ENCODE assay signal across 22 mouse cellular contexts in genomic region chr6:140543005-140543794, GRCm38 (mm10).
DNase-seq lines count a peak whose midpoint lies in the region; ATAC-seq and TF ChIP-seq lines count a peak whose summit lies in the region.
"Had no signal": no experiment of that assay in that cellular context is flagged by ENCODE, and none has a peak within 500 bp of the region (broad histone marks: within the 10 kb centered on the region; RNA-seq: fewer than 3 reads in every experiment).

No protein-coding gene starts in this region.

- DNase-seq in heart, adult 2 months = no peak
- peak; percentile 18 for DNase-seq in 3T3-L1 (ENCODE audit: low read depth, low spot score)
- DNase-seq in limb, embryonic 10.5 days (ENCODE audit: low spot score) = no peak
- DNase-seq in left cerebral cortex, adult 2 months (ENCODE audit: extremely low spot score in 1 of 2, low spot score in 2 of 2) = no peak
- DNase-seq: adrenal gland, postnatal 10 days; cerebellum, adult 18-20 months; cerebellum, postnatal 14 days; gastrocnemius, postnatal 10 days; kidney, adult 9 months; retina, postnatal 1 day; right cerebral cortex, postnatal 25 days; spleen, adult 18-20 months had no signal

- intact Hi-C loops in heart, adult 2 months (cut with DNase I) = no loop called here
- intact Hi-C loops in left cerebral cortex, adult 2 months (cut with DNase I) = no loop called here

- no peak for TF ChIP-seq CTCF in heart, adult 2 months (IDR thresholded peaks at IDR 0.05)
- TF ChIP-seq CTCF in C2C12 (IDR thresholded peaks at IDR 0.05; ENCODE audit: control insufficient read depth, insufficient read depth, insufficient read length) = no peak
- no peak for TF ChIP-seq CTCF in left cerebral cortex, adult 2 months (IDR thresholded peaks at IDR 0.05)

- H3K79me2 ChIP-seq in heart, adult 2 months (replicated peaks; ENCODE audit: control insufficient read depth, insufficient read depth, low read length) = peaks cover 2% of the 10 kb centered on the region
- H3K79me2 ChIP-seq in C2C12 (ENCODE audit: control insufficient read depth, insufficient read depth) = no peaks in the 10 kb centered on the region

- no peaks in the 10 kb centered on the region for H3K9me3 ChIP-seq in heart, embryonic 13.5 days
- no peaks in the 10 kb centered on the region for H3K9me3 ChIP-seq in limb, embryonic 10.5 days (replicated peaks)
- H3K9me3 ChIP-seq: forebrain, embryonic 10.5 days; heart, embryonic 15.5 days; midbrain, embryonic 13.5 days; neural tube, embryonic 13.5 days had no signal

- no peak overlapping the region for H3K4me2 ChIP-seq in heart, embryonic 13.5 days
- H3K4me2 ChIP-seq: heart, embryonic 15.5 days; midbrain, embryonic 13.5 days; neural tube, embryonic 13.5 days had no signal

- H3K4me1 ChIP-seq in heart, embryonic 13.5 days = peaks cover 37% of the 10 kb centered on the region
- peaks cover 8% of the 10 kb centered on the region for H3K4me1 ChIP-seq in heart, adult 2 months (ENCODE audit: control insufficient read depth, insufficient read depth, low read length)
- H3K4me1 ChIP-seq in limb, embryonic 10.5 days = peaks cover 9% of the 10 kb centered on the region

- H3K79me3 ChIP-seq in C2C12 (ENCODE audit: low read depth) = peaks cover 1% of the 10 kb centered on the region

- no peaks in the 10 kb centered on the region for H3K27me3 ChIP-seq in heart, embryonic 13.5 days (replicated peaks)
- H3K27me3 ChIP-seq in heart, adult 2 months (ENCODE audit: control insufficient read depth, insufficient read depth, low read length) = no peaks in the 10 kb centered on the region
- H3K27me3 ChIP-seq in C2C12 (ENCODE audit: control insufficient read depth, insufficient read depth, insufficient read length) = no peaks in the 10 kb centered on the region
- no peaks in the 10 kb centered on the region for H3K27me3 ChIP-seq in limb, embryonic 10.5 days (ENCODE audit: low read depth, poor library complexity, severe bottlenecking)
- H3K27me3 ChIP-seq: heart, embryonic 15.5 days; midbrain, embryonic 13.5 days; neural tube, embryonic 13.5 days had no signal

- no peak for TF ChIP-seq EP300 in heart, adult 2 months (IDR thresholded peaks at IDR 0.05; ENCODE audit: insufficient read depth, low read depth, low read length)

- H3K4me3 ChIP-seq in heart, embryonic 13.5 days = no peak overlapping the region
- no peak overlapping the region for H3K4me3 ChIP-seq in heart, adult 2 months
- no peak overlapping the region for H3K4me3 ChIP-seq in C2C12 (ENCODE audit: insufficient read depth, poor library complexity, severe bottlenecking)
- no peak overlapping the region for H3K4me3 ChIP-seq in limb, embryonic 10.5 days
- no peak overlapping the region for H3K4me3 ChIP-seq in left cerebral cortex, adult 2 months
- H3K4me3 ChIP-seq: forebrain, embryonic 10.5 days; heart, embryonic 15.5 days; midbrain, embryonic 13.5 days; neural tube, embryonic 13.5 days had no signal

- ATAC-seq in heart, embryonic 13.5 days (ENCODE audit: extremely low read depth, insufficient number of reproducible peaks, low FRiP score, low TSS enrichment) = no peak
- ATAC-seq in megakaryocyte, adult 5-6 weeks (ENCODE audit: poor library complexity, severe bottlenecking) = peak; percentile 20; the same call in 1 of the 2 replicates
- ATAC-seq: forebrain, embryonic 16.5 days; hindbrain, postnatal 0 days; intestine, embryonic 16.5 days; midbrain, embryonic 13.5 days had no signal

- H3K27ac ChIP-seq in heart, embryonic 13.5 days (replicated peaks) = 0 out of 2 replicates have a peak overlapping the region, but pooled peaks have one; percentile 25
- no peak overlapping the region for H3K27ac ChIP-seq in heart, adult 2 months
- H3K27ac ChIP-seq in limb, embryonic 10.5 days = no peak overlapping the region
- H3K27ac ChIP-seq in left cerebral cortex, adult 2 months = no peak overlapping the region
- H3K27ac ChIP-seq: forebrain, embryonic 10.5 days; heart, embryonic 15.5 days; hindbrain, postnatal 0 days; midbrain, embryonic 13.5 days; neural tube, embryonic 13.5 days had no signal

- peaks cover 44% of the 10 kb centered on the region for H3K36me3 ChIP-seq in heart, embryonic 13.5 days
- H3K36me3 ChIP-seq in heart, adult 2 months (ENCODE audit: control insufficient read depth, insufficient read depth, low read length) = peaks cover 3% of the 10 kb centered on the region; the same call in 1 of the 2 replicates
- H3K36me3 ChIP-seq in C2C12 (ENCODE audit: control insufficient read depth, insufficient read depth) = no peaks in the 10 kb centered on the region
- peaks cover 75% of the 10 kb centered on the region for H3K36me3 ChIP-seq in limb, embryonic 10.5 days

- no peak for TF ChIP-seq POLR2A in heart, adult 2 months (IDR thresholded peaks at IDR 0.05; ENCODE audit: insufficient read depth, low read depth, low read length)

- no peak overlapping the region for H3ac ChIP-seq in C2C12 (ENCODE audit: control insufficient read depth, insufficient read length, low read depth)

- no peak overlapping the region for H3K9ac ChIP-seq in heart, embryonic 13.5 days
- H3K9ac ChIP-seq in heart, adult 2 months (ENCODE audit: low read depth, low read length) = no peak overlapping the region
- H3K9ac ChIP-seq: heart, embryonic 15.5 days; midbrain, embryonic 13.5 days; neural tube, embryonic 13.5 days had no signal

- WGBS in heart, embryonic 13.5 days = 67% methylated on average over 11 of the region's 11 CpGs
- WGBS in heart, adult 2 months = 64% methylated on average over 11 of the region's 11 CpGs
- WGBS in limb, embryonic 10.5 days = 89% methylated on average over 11 of the region's 11 CpGs

TF ChIP-seq in C2C12, 6 proteins besides CTCF, POLR2A, EP300 and RAD21:
- no peak for TF ChIP-seq USF1 (IDR thresholded peaks at IDR 0.05; ENCODE audit: low read depth)
- TF ChIP-seq MYOD1 (IDR thresholded peaks at IDR 0.05; ENCODE audit: control insufficient read depth, insufficient read length, low read depth) = peak; percentile 99
- TF ChIP-seq CEBPB (IDR thresholded peaks at IDR 0.05; ENCODE audit: low read depth) = no peak
- TF ChIP-seq MAX (IDR thresholded peaks at IDR 0.05) = no peak
